Mouse (Mus musculus): ENCODE data around the gene Gm14137. TPM values are rescaled to one million over a fixed set of nuclear protein-coding genes. Genes with fewer than 3 reads are reported as not detected.

The Gm14137 gene
- polyA plus RNA-seq, 1 experiment, result 1.5 TPM

GRCm38 (mm10) chr2:119189029-119189710 is 14.9 kb downstream of the Gm14137 start:
- Histone ChIP-seq H3K4me3 (ENCODE audit: insufficient read depth, poor library complexity, severe bottlenecking) (no peak overlapping the region), H3K27me3 (ENCODE audit: control insufficient read depth, insufficient read depth, insufficient read length) (no peaks in the 10 kb centered on the region), H3K36me3 (ENCODE audit: control insufficient read depth, insufficient read depth) (no peaks in the 10 kb centered on the region), H3K79me3 (ENCODE audit: low read depth) (no peaks in the 10 kb centered on the region), H3ac (ENCODE audit: control insufficient read depth, insufficient read length, low read depth) (peak overlapping the region; percentile 7), H3K79me2 (ENCODE audit: control insufficient read depth, insufficient read depth) (no peaks in the 10 kb centered on the region)
- TF ChIP-seq MAX (IDR thresholded peaks at IDR 0.05), result no peak
- peak; percentile 79 for TF ChIP-seq CTCF (IDR thresholded peaks at IDR 0.05; ENCODE audit: control insufficient read depth, insufficient read depth, insufficient read length)

- Histone ChIP-seq H3K36me3 (ENCODE audit: control insufficient read depth, insufficient read depth) (no peaks in the 10 kb centered on the region), H3K79me2 (ENCODE audit: control insufficient read depth, insufficient read depth) (no peaks in the 10 kb centered on the region), H3K27me3 (ENCODE audit: control insufficient read depth, insufficient read depth, insufficient read length) (no peaks in the 10 kb centered on the region), H3K79me3 (ENCODE audit: low read depth) (no peaks in the 10 kb centered on the region), H3ac (ENCODE audit: control insufficient read depth, insufficient read length, low read depth) (no peak overlapping the region), H3K4me3 (ENCODE audit: insufficient read depth, poor library complexity, severe bottlenecking) (no peak overlapping the region)
- TF ChIP-seq CTCF (IDR thresholded peaks at IDR 0.05; ENCODE audit: control insufficient read depth, insufficient read depth, insufficient read length) (no peak), FOSL1 (IDR thresholded peaks at IDR 0.05; ENCODE audit: insufficient read depth, low read length, poor library complexity, severe bottlenecking) (no peak), CEBPB (IDR thresholded peaks at IDR 0.05; ENCODE audit: low read depth) (no peak), MYOG (IDR thresholded peaks at IDR 0.05; ENCODE audit: control insufficient read depth, extremely low read depth, insufficient read length) (no peak)
Observed at GRCm38 (mm10) chr2:119190969-119191368, 16.7 kb downstream of the Gm14137 start.

GRCm38 (mm10) chr2:119194140-119194539 is 19.8 kb downstream of the Gm14137 start:
- TF ChIP-seq MAX (IDR thresholded peaks at IDR 0.05) (no peak), USF1 (IDR thresholded peaks at IDR 0.05; ENCODE audit: low read depth) (no peak), CTCF (IDR thresholded peaks at IDR 0.05; ENCODE audit: control insufficient read depth, insufficient read depth, insufficient read length) (no peak), FOSL1 (IDR thresholded peaks at IDR 0.05; ENCODE audit: insufficient read depth, low read length, poor library complexity, severe bottlenecking) (no peak)
- Histone ChIP-seq H3K4me3 (ENCODE audit: insufficient read depth, poor library complexity, severe bottlenecking) (no peak overlapping the region), H3K36me3 (ENCODE audit: control insufficient read depth, insufficient read depth) (no peaks in the 10 kb centered on the region), H3K79me3 (ENCODE audit: low read depth) (no peaks in the 10 kb centered on the region), H3ac (ENCODE audit: control insufficient read depth, insufficient read length, low read depth) (no peak overlapping the region), H3K27me3 (ENCODE audit: control insufficient read depth, insufficient read depth, insufficient read length) (no peaks in the 10 kb centered on the region), H3K79me2 (ENCODE audit: control insufficient read depth, insufficient read depth) (no peaks in the 10 kb centered on the region)

GRCm38 (mm10) chr2:119196316-119197108 is 22.2 kb downstream of the Gm14137 start:
- Histone ChIP-seq H3K4me3 (ENCODE audit: insufficient read depth, poor library complexity, severe bottlenecking) (no peak overlapping the region), H3K27me3 (ENCODE audit: control insufficient read depth, insufficient read depth, insufficient read length) (no peaks in the 10 kb centered on the region), H3ac (ENCODE audit: control insufficient read depth, insufficient read length, low read depth) (no peak overlapping the region), H3K79me3 (ENCODE audit: low read depth) (no peaks in the 10 kb centered on the region), H3K79me2 (ENCODE audit: control insufficient read depth, insufficient read depth) (no peaks in the 10 kb centered on the region), H3K36me3 (ENCODE audit: control insufficient read depth, insufficient read depth) (no peaks in the 10 kb centered on the region)
- TF ChIP-seq MYOD1 (IDR thresholded peaks at IDR 0.05; ENCODE audit: control insufficient read depth, insufficient read length, low read depth) (no peak), CTCF (IDR thresholded peaks at IDR 0.05; ENCODE audit: control insufficient read depth, insufficient read depth, insufficient read length) (no peak), MYOG (IDR thresholded peaks at IDR 0.05; ENCODE audit: control insufficient read depth, extremely low read depth, insufficient read length) (no peak), MAX (IDR thresholded peaks at IDR 0.05) (no peak), CEBPB (IDR thresholded peaks at IDR 0.05; ENCODE audit: low read depth) (no peak), USF1 (IDR thresholded peaks at IDR 0.05; ENCODE audit: low read depth) (no peak), FOSL1 (IDR thresholded peaks at IDR 0.05; ENCODE audit: insufficient read depth, low read length, poor library complexity, severe bottlenecking) (no peak)

- H3K36me3 ChIP-seq (ENCODE audit: control insufficient read depth, insufficient read depth), result no peaks in the 10 kb centered on the region
- no peaks in the 10 kb centered on the region for H3K27me3 ChIP-seq (ENCODE audit: control insufficient read depth, insufficient read depth, insufficient read length)
- no peak overlapping the region for H3K4me3 ChIP-seq (ENCODE audit: insufficient read depth, poor library complexity, severe bottlenecking)
- H3ac ChIP-seq (ENCODE audit: control insufficient read depth, insufficient read length, low read depth), result no peak overlapping the region
- no peaks in the 10 kb centered on the region for H3K79me2 ChIP-seq (ENCODE audit: control insufficient read depth, insufficient read depth)
- TF ChIP-seq MYOD1 (IDR thresholded peaks at IDR 0.05; ENCODE audit: control insufficient read depth, insufficient read length, low read depth) (no peak), USF1 (IDR thresholded peaks at IDR 0.05; ENCODE audit: low read depth) (no peak), MYOG (IDR thresholded peaks at IDR 0.05; ENCODE audit: control insufficient read depth, extremely low read depth, insufficient read length) (no peak), FOSL1 (IDR thresholded peaks at IDR 0.05; ENCODE audit: insufficient read depth, low read length, poor library complexity, severe bottlenecking) (no peak), CEBPB (IDR thresholded peaks at IDR 0.05; ENCODE audit: low read depth) (no peak), MAX (IDR thresholded peaks at IDR 0.05) (no peak), CTCF (IDR thresholded peaks at IDR 0.05; ENCODE audit: control insufficient read depth, insufficient read depth, insufficient read length) (no peak)
- H3K79me3 ChIP-seq (ENCODE audit: low read depth), result no peaks in the 10 kb centered on the region
Observed at GRCm38 (mm10) chr2:119197493-119197892, 23.2 kb downstream of the Gm14137 start.

- Histone ChIP-seq H3K79me2 (ENCODE audit: control insufficient read depth, insufficient read depth) (no peaks in the 10 kb centered on the region), H3K27me3 (ENCODE audit: control insufficient read depth, insufficient read depth, insufficient read length) (no peaks in the 10 kb centered on the region), H3K36me3 (ENCODE audit: control insufficient read depth, insufficient read depth) (no peaks in the 10 kb centered on the region), H3K4me3 (ENCODE audit: insufficient read depth, poor library complexity, severe bottlenecking) (no peak overlapping the region), H3ac (ENCODE audit: control insufficient read depth, insufficient read length, low read depth) (no peak overlapping the region), H3K79me3 (ENCODE audit: low read depth) (no peaks in the 10 kb centered on the region)
- no peak for TF ChIP-seq MYOG (IDR thresholded peaks at IDR 0.05; ENCODE audit: control insufficient read depth, extremely low read depth, insufficient read length)
- TF ChIP-seq CEBPB (IDR thresholded peaks at IDR 0.05; ENCODE audit: low read depth), result no peak
- no peak for TF ChIP-seq USF1 (IDR thresholded peaks at IDR 0.05; ENCODE audit: low read depth)
- no peak for TF ChIP-seq CTCF (IDR thresholded peaks at IDR 0.05; ENCODE audit: control insufficient read depth, insufficient read depth, insufficient read length)
- TF ChIP-seq MYOD1 (IDR thresholded peaks at IDR 0.05; ENCODE audit: control insufficient read depth, insufficient read length, low read depth), result no peak
Observed at GRCm38 (mm10) chr2:119198049-119198448, 23.7 kb downstream of the Gm14137 start.
